Mouse (Mus musculus) kidney, adult 9 months (tissue): ENCODE data around the gene Gfpt1.
"Not testable (repeated sequence)": the region's sequence is repeated elsewhere in the genome, so short reads cannot be mapped to it uniquely, and the experiment has no call there.

Source experiments
- DNase-seq: peaks from one replicate; pipeline ENCODE4 v3.0.0; 2022

The Gfpt1 gene

GRCm38 (mm10) chr6:87043131-87043516 lies 478 bp downstream of the Gfpt1 start:
- no peak for DNase-seq

GRCm38 (mm10) chr6:87044895-87045294 lies 2.2 kb downstream of the Gfpt1 start:
- DNase-seq: no peak

- DNase-seq: no peak
Observed at GRCm38 (mm10) chr6:87045507-87045906, 2.9 kb downstream of the Gfpt1 start.

GRCm38 (mm10) chr6:87048712-87049111 lies 6.1 kb downstream of the Gfpt1 start:
- not testable (repeated sequence) for DNase-seq

GRCm38 (mm10) chr6:87051886-87052425 lies 9.3 kb downstream of the Gfpt1 start:
- no peak for DNase-seq

- DNase-seq: no peak
Observed at GRCm38 (mm10) chr6:87054193-87054592, 11.5 kb downstream of the Gfpt1 start.

GRCm38 (mm10) chr6:87059754-87060153 lies 17.1 kb downstream of the Gfpt1 start:
- DNase-seq: no peak

GRCm38 (mm10) chr6:87063586-87063985 lies 20.9 kb downstream of the Gfpt1 start:
- no peak for DNase-seq

- no peak for DNase-seq
Observed at GRCm38 (mm10) chr6:87068209-87068608, 25.6 kb downstream of the Gfpt1 start.

- no peak for DNase-seq
Observed at GRCm38 (mm10) chr6:87069195-87069900, 26.7 kb downstream of the Gfpt1 start.

GRCm38 (mm10) chr6:87070641-87071040 lies 28.0 kb downstream of the Gfpt1 start:
- DNase-seq: no peak

- DNase-seq: no peak
Observed at GRCm38 (mm10) chr6:87072759-87073158, 30.1 kb downstream of the Gfpt1 start.

GRCm38 (mm10) chr6:87075092-87075685 lies 32.5 kb downstream of the Gfpt1 start:
- no peak for DNase-seq

GRCm38 (mm10) chr6:87079457-87079856 lies 36.8 kb downstream of the Gfpt1 start:
- no peak for DNase-seq

GRCm38 (mm10) chr6:87085026-87085425 lies 42.4 kb downstream of the Gfpt1 start:
- DNase-seq: no peak

- no peak for DNase-seq
Observed at GRCm38 (mm10) chr6:87088356-87088755, 45.7 kb downstream of the Gfpt1 start.

- no peak for DNase-seq
Observed at GRCm38 (mm10) chr6:87090877-87091276, 48.2 kb downstream of the Gfpt1 start.

- DNase-seq: no peak
Observed at GRCm38 (mm10) chr6:87092476-87092875, 49.8 kb downstream of the Gfpt1 start.

- not testable (repeated sequence) for DNase-seq
Observed at GRCm38 (mm10) chr6:87093631-87094030, 51.0 kb downstream of the Gfpt1 start.

GRCm38 (mm10) chr6:87099261-87099660 lies 56.6 kb downstream of the Gfpt1 start:
- DNase-seq: no peak

- DNase-seq: no peak
Observed at GRCm38 (mm10) chr6:87099671-87100296, 57.1 kb downstream of the Gfpt1 start.

GRCm38 (mm10) chr6:87100297-87101020 lies 57.8 kb downstream of the Gfpt1 start:
- no peak for DNase-seq

GRCm38 (mm10) chr6:87101281-87101954 lies 58.8 kb downstream of the Gfpt1 start:
- DNase-seq: peak; percentile 87
